Mouse (Mus musculus) small intestine, adult 2 months (tissue): Measurements from ENCODE around the gene Acsbg1.

Source experiments
- CTCF ChIP-seq: fragments of 200-500 bp; IDR thresholded peaks from 2 replicates; pipeline ENCODE4 v1.5.1; 2012; ENCODE audit warnings: low read depth, mild to moderate bottlenecking, control low read depth, inconsistent platforms, low read length, moderate library complexity, mixed read lengths; ENCODE audit not compliant: insufficient replicate concordance, insufficient read length; ENCODE audit errors: extremely low read depth
- POLR2A ChIP-seq: fragments of 200-500 bp; IDR thresholded peaks from 2 replicates; pipeline ENCODE4 v1.6.1; 2012; ENCODE audit warnings: low read depth, mild to moderate bottlenecking, control low read depth, inconsistent platforms, low read length, moderate library complexity

DNA sequence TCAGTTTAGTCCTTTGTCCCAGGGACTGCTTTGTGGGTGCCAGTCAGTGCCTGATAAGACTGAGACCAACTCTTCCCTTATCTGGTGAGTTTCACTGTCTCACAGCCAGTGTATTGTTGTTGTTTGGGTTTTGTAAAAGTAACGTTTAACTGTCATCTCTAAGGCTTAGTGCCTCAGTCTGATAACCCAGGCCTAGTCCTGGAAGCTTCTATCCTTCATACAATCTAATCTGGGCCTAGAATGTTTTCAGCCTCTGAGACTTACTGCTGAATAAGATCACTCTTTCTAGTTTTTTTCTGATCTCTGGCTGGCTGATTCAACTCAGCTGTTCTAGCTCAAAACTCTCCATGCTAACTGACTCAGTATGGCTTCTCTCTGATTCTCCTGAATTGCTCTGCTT, 78.0 kb downstream of the Acsbg1 start:
- no peak for TF ChIP-seq CTCF
- TF ChIP-seq POLR2A: no peak
